Mouse (Mus musculus): ENCODE data around the gene Hist1h4j.

The Hist1h4j gene

DNA sequence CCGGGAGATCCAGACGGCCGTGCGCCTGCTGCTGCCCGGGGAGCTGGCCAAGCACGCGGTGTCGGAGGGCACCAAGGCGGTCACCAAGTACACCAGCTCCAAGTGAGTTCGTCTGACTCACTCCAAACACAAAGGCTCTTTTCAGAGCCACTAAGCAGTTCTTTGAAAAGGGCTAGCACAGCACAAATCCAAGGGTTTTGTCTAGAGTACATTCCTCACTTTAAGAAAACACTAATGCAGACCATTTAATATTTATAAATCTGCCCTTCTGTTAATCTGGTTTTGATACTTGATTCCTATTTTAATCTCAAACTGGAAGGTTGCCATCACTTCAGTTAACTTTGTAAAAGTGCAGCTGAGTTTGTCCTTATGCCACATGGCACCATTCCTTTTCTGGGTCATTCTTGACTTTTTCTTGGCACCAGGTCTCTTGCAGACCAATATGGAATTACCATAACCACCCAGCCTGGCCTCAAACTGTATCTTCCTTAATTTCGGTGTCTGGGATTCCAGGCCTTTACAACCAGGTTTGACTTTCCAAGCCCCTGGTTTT lies 12.4 kb upstream of the Hist1h4j start:
- Histone ChIP-seq H3K4me1 (replicated peaks; ENCODE audit: low read depth, low read length) (peaks cover 23% of the 10 kb centered on the region), H3K36me3 (ENCODE audit: insufficient read depth, low read length) (no peaks in the 10 kb centered on the region; the same call in 1 of the 2 replicates), H3K9me3 (ENCODE audit: low read length) (peaks cover 33% of the 10 kb centered on the region), H3K4me3 (replicated peaks; ENCODE audit: low read length) (peak overlapping the region; percentile 39; the same call in 1 of the 2 replicates), H3K27me3 (ENCODE audit: insufficient read depth, low read length) (no peaks in the 10 kb centered on the region)
- TF ChIP-seq POU5F1 (IDR thresholded peaks at IDR 0.05; ENCODE audit: borderline replicate concordance, low read length), result no peak
- TF ChIP-seq CTCF (conservative IDR thresholded peaks at IDR 0.05; ENCODE audit: low read length), result no peak
- no peak for TF ChIP-seq NANOG (IDR thresholded peaks at IDR 0.05; ENCODE audit: borderline replicate concordance, low read length)

GRCm38 (mm10) chr13:21722993-21723836 lies 11.6 kb upstream of the Hist1h4j start:
- no peak for TF ChIP-seq NANOG (IDR thresholded peaks at IDR 0.05; ENCODE audit: borderline replicate concordance, low read length)
- TF ChIP-seq CTCF (conservative IDR thresholded peaks at IDR 0.05; ENCODE audit: low read length), result no peak
- no peak for TF ChIP-seq POU5F1 (IDR thresholded peaks at IDR 0.05; ENCODE audit: borderline replicate concordance, low read length)
- no peaks in the 10 kb centered on the region for H3K27me3 ChIP-seq (ENCODE audit: insufficient read depth, low read length)
- H3K9me3 ChIP-seq (ENCODE audit: low read length), result peaks cover 41% of the 10 kb centered on the region
- peaks cover 23% of the 10 kb centered on the region for H3K4me1 ChIP-seq (replicated peaks; ENCODE audit: low read depth, low read length)
- H3K4me3 ChIP-seq (replicated peaks; ENCODE audit: low read length), result no peak overlapping the region
- no peaks in the 10 kb centered on the region; the same call in 1 of the 2 replicates for H3K36me3 ChIP-seq (ENCODE audit: insufficient read depth, low read length)

- Histone ChIP-seq H3K4me1 (replicated peaks; ENCODE audit: low read depth, low read length) (peaks cover under 1% of the 10 kb centered on the region; the same call in 1 of the 2 replicates), H3K9me3 (ENCODE audit: low read length) (peaks cover 65% of the 10 kb centered on the region), H3K27me3 (ENCODE audit: insufficient read depth, low read length) (0 out of 2 replicates have a peak, but pooled peaks cover 5% of the 10 kb centered on the region), H3K4me3 (replicated peaks; ENCODE audit: low read length) (no peak overlapping the region), H3K36me3 (ENCODE audit: insufficient read depth, low read length) (no peaks in the 10 kb centered on the region; the same call in 1 of the 2 replicates)
- no peak for TF ChIP-seq CTCF (conservative IDR thresholded peaks at IDR 0.05; ENCODE audit: low read length)
- TF ChIP-seq NANOG (IDR thresholded peaks at IDR 0.05; ENCODE audit: borderline replicate concordance, low read length), result no peak
- no peak for TF ChIP-seq POU5F1 (IDR thresholded peaks at IDR 0.05; ENCODE audit: borderline replicate concordance, low read length)
Measured at GRCm38 (mm10) chr13:21727948-21728572, 6.8 kb upstream of the Hist1h4j start.

DNA sequence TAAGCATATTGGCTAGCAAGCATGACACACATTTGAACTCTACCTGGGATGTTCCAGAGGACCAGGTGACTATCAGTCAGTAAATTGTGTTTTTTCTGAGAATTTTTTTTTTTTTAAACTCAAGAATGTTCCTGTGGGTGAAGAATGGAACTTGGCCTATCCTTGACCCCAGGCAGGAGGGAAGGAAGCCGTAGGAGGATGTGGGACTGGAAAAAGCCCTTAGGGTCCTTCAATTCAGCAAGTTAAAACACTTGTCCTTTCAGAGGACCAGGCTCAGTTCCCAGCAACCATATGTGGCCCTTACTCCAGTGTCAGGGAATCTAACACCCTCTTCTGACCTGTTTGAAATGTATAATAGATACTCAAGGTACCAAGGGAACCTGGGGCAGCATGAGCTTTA lies 5.3 kb upstream of the Hist1h4j start:
- Histone ChIP-seq H3K4me1 (replicated peaks; ENCODE audit: low read depth, low read length) (peaks cover 12% of the 10 kb centered on the region), H3K36me3 (ENCODE audit: insufficient read depth, low read length) (no peaks in the 10 kb centered on the region; the same call in 1 of the 2 replicates), H3K9me3 (ENCODE audit: low read length) (peaks cover 61% of the 10 kb centered on the region), H3K4me3 (replicated peaks; ENCODE audit: low read length) (no peak overlapping the region), H3K27me3 (ENCODE audit: insufficient read depth, low read length) (0 out of 2 replicates have a peak, but pooled peaks cover 5% of the 10 kb centered on the region)
- no peak for TF ChIP-seq CTCF (conservative IDR thresholded peaks at IDR 0.05; ENCODE audit: low read length)
- no peak for TF ChIP-seq NANOG (IDR thresholded peaks at IDR 0.05; ENCODE audit: borderline replicate concordance, low read length)
- no peak for TF ChIP-seq POU5F1 (IDR thresholded peaks at IDR 0.05; ENCODE audit: borderline replicate concordance, low read length)

DNA sequence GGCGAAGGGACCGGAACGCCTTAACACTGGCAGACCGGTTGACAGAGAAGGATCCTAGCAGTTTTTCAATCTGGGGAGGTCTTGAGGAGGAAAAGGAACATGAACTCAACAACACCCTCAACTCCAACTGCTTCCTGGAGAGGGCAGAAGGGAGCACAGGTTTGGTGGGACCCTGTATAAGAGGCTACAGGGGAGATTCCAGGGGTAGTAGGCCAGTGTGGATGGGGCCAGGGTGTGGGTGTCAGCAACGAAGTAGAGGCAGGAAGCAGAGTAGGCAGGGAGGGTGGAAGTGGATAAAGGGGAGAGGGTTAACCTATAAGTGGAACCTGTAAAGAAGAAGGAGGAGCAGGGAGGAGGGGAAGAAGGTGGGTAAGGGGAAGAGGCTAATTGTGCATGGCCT lies 1.4 kb upstream of the Hist1h4j start:
- Histone ChIP-seq H3K4me1 (replicated peaks; ENCODE audit: low read depth, low read length) (peaks cover 19% of the 10 kb centered on the region), H3K9me3 (ENCODE audit: low read length) (peaks cover 22% of the 10 kb centered on the region), H3K36me3 (ENCODE audit: insufficient read depth, low read length) (no peaks in the 10 kb centered on the region), H3K4me3 (replicated peaks; ENCODE audit: low read length) (no peak overlapping the region), H3K27me3 (ENCODE audit: insufficient read depth, low read length) (0 out of 2 replicates have a peak, but pooled peaks cover 5% of the 10 kb centered on the region)
- TF ChIP-seq CTCF (conservative IDR thresholded peaks at IDR 0.05; ENCODE audit: low read length) (peak; percentile 23; the same call in 1 of the 2 replicates), NANOG (IDR thresholded peaks at IDR 0.05; ENCODE audit: borderline replicate concordance, low read length) (no peak)

- peak overlapping the region; percentile 70 for H3K4me3 ChIP-seq (replicated peaks; ENCODE audit: low read length)
- H3K27me3 ChIP-seq (ENCODE audit: insufficient read depth, low read length), result 0 out of 2 replicates have a peak, but pooled peaks cover 5% of the 10 kb centered on the region
- H3K9me3 ChIP-seq (ENCODE audit: low read length), result peaks cover 16% of the 10 kb centered on the region
- peaks cover 19% of the 10 kb centered on the region for H3K4me1 ChIP-seq (replicated peaks; ENCODE audit: low read depth, low read length)
- TF ChIP-seq NANOG (IDR thresholded peaks at IDR 0.05; ENCODE audit: borderline replicate concordance, low read length) (no peak), CTCF (conservative IDR thresholded peaks at IDR 0.05; ENCODE audit: low read length) (peak; percentile 86)
- no peaks in the 10 kb centered on the region for H3K36me3 ChIP-seq (ENCODE audit: insufficient read depth, low read length)
Measured at GRCm38 (mm10) chr13:21734010-21734905, 606 bp upstream of the Hist1h4j start.

- Histone ChIP-seq H3K4me1 (replicated peaks; ENCODE audit: low read depth, low read length) (peaks cover 16% of the 10 kb centered on the region), H3K36me3 (ENCODE audit: insufficient read depth, low read length) (peaks cover 6% of the 10 kb centered on the region), H3K4me3 (replicated peaks; ENCODE audit: low read length) (no peak overlapping the region), H3K27me3 (ENCODE audit: insufficient read depth, low read length) (no peaks in the 10 kb centered on the region), H3K9me3 (ENCODE audit: low read length) (no peaks in the 10 kb centered on the region)
- TF ChIP-seq NANOG (IDR thresholded peaks at IDR 0.05; ENCODE audit: borderline replicate concordance, low read length), result no peak
- TF ChIP-seq POU5F1 (IDR thresholded peaks at IDR 0.05; ENCODE audit: borderline replicate concordance, low read length), result no peak
- TF ChIP-seq CTCF (conservative IDR thresholded peaks at IDR 0.05; ENCODE audit: low read length), result no peak
Measured at GRCm38 (mm10) chr13:21745006-21745405, 10.1 kb downstream of the Hist1h4j start.

Measured in E14TG2a.4 (cell line).